Mouse (Mus musculus): ENCODE measurements around the gene Metap2. TPM values are rescaled to one million over a fixed set of nuclear protein-coding genes. Genes with fewer than 3 reads are reported as not detected.

Gene Metap2
- total RNA-seq (2023) = 93.7 TPM

DNA sequence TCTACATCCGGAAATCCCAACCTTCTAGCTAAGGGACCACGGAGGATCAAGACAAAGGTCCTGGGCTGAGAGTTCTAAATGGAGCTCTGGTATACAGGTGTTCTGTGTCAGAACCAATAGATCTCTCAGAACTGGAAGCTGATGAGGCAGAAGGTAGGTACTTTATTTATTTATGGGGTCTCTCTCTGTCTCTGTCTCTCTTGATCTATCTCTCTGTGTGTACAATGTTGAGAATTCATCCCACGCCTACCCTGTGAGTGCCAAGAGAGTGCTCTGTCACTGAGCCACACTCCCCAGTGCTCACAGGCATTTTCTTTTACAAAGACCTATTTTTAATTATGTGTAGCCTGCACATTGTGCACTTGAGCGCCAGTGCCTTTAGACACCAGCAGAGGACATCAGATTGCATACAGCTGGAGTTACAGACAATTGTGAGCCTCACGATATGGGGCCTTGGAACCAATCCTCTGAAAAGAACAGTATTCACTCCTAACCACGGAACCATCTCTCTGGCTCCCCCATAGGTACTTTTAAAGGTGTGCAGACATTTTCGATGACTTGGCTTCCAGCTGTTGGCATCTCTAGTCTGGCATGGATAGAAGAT is at the start of gene Metap2:
Metap2 (minus strand) TSS at position 51 of the 604 bp plus-strand sequence.

GRCm38 (mm10) chr10:93830931-93831729 is 65.8 kb downstream of the Metap2 start, which contains the start of gene Usp44:
Gene Usp44, plus strand, starts transcription at chr10:93831555.

Other genes with a start within 250 kb of the Metap2 start
- gene Usp44, start 65.5 kb downstream of the Metap2 start, total RNA-seq (2023) = not detected
- 28.5 TPM for gene Vezt, start 138.7 kb upstream of the Metap2 start, total RNA-seq (2023)
- gene Fgd6, start 138.9 kb upstream of the Metap2 start, total RNA-seq (2023) = 6.2 TPM